Mouse (Mus musculus) kidney, postnatal 0 days (tissue): Measurements from ENCODE around the gene Ppil3. TPM values are rescaled to one million over a fixed set of nuclear protein-coding genes. Genes with fewer than 3 reads are reported as not detected.

ENCODE experiments used
- ATAC-seq: fragments of 200-750 bp; cut with Nextera tagmentation; replicated peaks from 2 replicates; pipeline ENCODE4 v1.8.0; 2017; ENCODE audit warnings: low read depth, moderate number of reproducible peaks, moderate TSS enrichment, moderate library complexity; ENCODE audit not compliant: low FRiP score
- DNase-seq: peaks from one replicate; pipeline ENCODE4 v3.0.0-alpha.2; 2016; ENCODE audit warnings: low spot score
- H3K27ac ChIP-seq: fragments of 300-500 bp; sonication (generic); 2 replicates; pipeline ENCODE4 v1.5.1; 2014; ENCODE audit warnings: mild to moderate bottlenecking
- H3K27me3 ChIP-seq: fragments of 300-500 bp; sonication (generic); 2 replicates; pipeline ENCODE4 v1.6.1; 2014; ENCODE audit warnings: low read length, mixed read lengths; ENCODE audit not compliant: insufficient read depth
- H3K36me3 ChIP-seq: fragments of 300-500 bp; sonication (generic); 2 replicates; pipeline ENCODE4 v1.6.1; 2014; ENCODE audit warnings: low read length, mixed read lengths; ENCODE audit not compliant: insufficient read depth
- H3K4me1 ChIP-seq: fragments of 300-500 bp; sonication (generic); replicated peaks from 2 replicates; pipeline ENCODE4 v1.6.1; 2014; ENCODE audit warnings: antibody characterized with exemption, low read length, mixed read lengths; ENCODE audit not compliant: insufficient read depth
- H3K4me2 ChIP-seq: fragments of 300-500 bp; sonication (generic); 2 replicates; pipeline ENCODE4 v1.6.1; 2014; ENCODE audit warnings: mild to moderate bottlenecking, low read length, moderate library complexity, mixed read lengths
- H3K4me3 ChIP-seq: fragments of 300-500 bp; sonication (generic); replicated peaks from 2 replicates; pipeline ENCODE4 v1.5.1; 2014; ENCODE audit warnings: low read depth, low read length
- H3K9ac ChIP-seq: fragments of 300-500 bp; sonication (generic); 2 replicates; pipeline ENCODE4 v1.6.1; 2014; ENCODE audit warnings: low read depth, low read length
- H3K9me3 ChIP-seq: fragments of 300-500 bp; sonication (generic); replicated peaks from 2 replicates; pipeline ENCODE4 v1.6.1; 2016; ENCODE audit warnings: low read length, inconsistent platforms, mixed read lengths
- CTCF ChIP-seq: IDR thresholded peaks from 2 replicates; pipeline ENCODE4 v1.5.1; 2016; ENCODE audit warnings: antibody characterized with exemption, low read depth, mild to moderate bottlenecking, moderate library complexity
- WGBS: fragments of 180-500 bp; shearing (Covaris S2); extraction: QIAGEN DNeasy Blood & Tissue Kit; methylation state at CpG from one replicate; pipeline ENCODE4 v1.1.7; 2014; 5-methylcytosine and 5-hydroxymethylcytosine counted together
- polyA plus RNA-seq: library from polyadenylated mRNA; unstranded; fragments of >200 nt; fragmentation: Nextera tagmentation; extraction: Ambion mirVana; gene quantifications from 2 replicates; pipeline ENCODE4 v1.2.1, GENCODE M21; 2015

Ppil3 gene
- 52.6 and 53.3 TPM in 2 replicates for polyA plus RNA-seq

DNA sequence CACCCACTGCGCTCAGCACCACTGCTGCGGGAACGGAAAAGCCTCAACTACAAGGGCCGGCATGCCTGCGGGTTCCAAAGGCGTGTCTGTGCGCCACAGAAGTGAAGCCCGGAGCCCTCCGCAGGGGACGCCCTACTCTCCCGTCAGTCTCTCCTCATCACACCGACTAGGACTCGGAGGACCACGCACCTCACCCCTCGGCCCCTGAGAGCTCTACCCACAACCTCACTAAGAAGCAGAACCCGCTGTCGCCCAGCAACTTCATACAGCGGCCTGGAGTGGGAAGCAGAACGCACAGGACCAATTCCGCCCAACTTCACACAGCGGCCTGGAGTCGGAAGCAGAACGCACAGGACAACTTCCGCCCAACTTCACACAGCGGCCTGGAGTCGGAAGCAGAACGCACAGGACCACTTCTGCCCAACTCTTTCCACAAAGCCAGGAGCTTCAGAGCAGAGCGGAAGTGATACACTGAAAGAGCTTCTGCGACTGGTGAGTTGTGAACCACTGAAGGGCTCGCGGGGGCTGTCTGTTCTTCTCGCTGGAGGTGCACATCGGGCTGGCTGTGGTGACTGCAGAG, at the start of gene Ppil3, which contains the start of gene Nif3l1:
Ppil3 (minus strand) TSS at position 344 of the 580 bp plus-strand sequence.
Nif3l1 (plus strand) TSS at position 9 of the 580 bp plus-strand sequence.
- under 1% methylated on average over 33 of the region's 33 CpGs for WGBS
- H3K27me3 ChIP-seq, result no peaks in the 10 kb centered on the region
- peak; percentile 93 for ATAC-seq

DNA sequence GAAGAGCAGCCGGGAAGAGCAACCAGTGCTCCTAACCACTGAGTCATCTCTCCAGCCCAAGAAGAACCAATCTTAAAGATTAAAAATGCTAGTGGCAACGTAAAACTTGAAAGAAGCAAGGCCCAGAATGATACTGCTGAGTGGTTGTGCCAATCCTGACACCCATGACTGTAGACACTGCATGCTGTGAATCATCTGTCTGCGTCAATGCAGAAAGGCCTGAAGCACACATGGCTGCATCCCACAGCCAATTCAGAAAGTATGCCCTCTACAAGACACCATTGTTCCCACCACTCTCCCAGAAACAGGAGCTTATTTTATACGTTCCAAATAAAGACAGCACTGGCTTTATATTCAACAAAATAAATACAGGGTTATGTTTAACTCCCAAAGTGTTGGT, 37.4 kb upstream of the Ppil3 start:
- H3K9me3 ChIP-seq, result no peaks in the 10 kb centered on the region
- no peak overlapping the region for H3K9ac ChIP-seq
- peaks cover 30% of the 10 kb centered on the region for H3K36me3 ChIP-seq
- H3K4me2 ChIP-seq, result no peak overlapping the region
- no peak for ATAC-seq
- H3K27me3 ChIP-seq, result no peaks in the 10 kb centered on the region
- 98% methylated on average over 4 of the region's 4 CpGs for WGBS
- no peak for DNase-seq
- H3K27ac ChIP-seq, result no peak overlapping the region
- no peak overlapping the region for H3K4me3 ChIP-seq
- TF ChIP-seq CTCF, result no peak
- H3K4me1 ChIP-seq, result no peaks in the 10 kb centered on the region

More for the DNA sequence above, at the start of gene Ppil3, which contains the start of gene Nif3l1:
- Histone ChIP-seq H3K36me3 (peaks cover 8% of the 10 kb centered on the region; the same call in 1 of the 2 replicates), H3K9ac (peak within 1 kb of the TSS; percentile 86), H3K4me3 (peak within 1 kb of the TSS; percentile 64), H3K4me2 (peak within 1 kb of the TSS; percentile 78), H3K27ac (peak within 1 kb of the TSS; percentile 96), H3K9me3 (no peaks in the 10 kb centered on the region), H3K4me1 (peaks cover 8% of the 10 kb centered on the region; the same call in 1 of the 2 replicates)
- peak; percentile 97 for DNase-seq
- TF ChIP-seq CTCF, result peak; percentile 46; the same call in 1 of the 2 replicates

DNA sequence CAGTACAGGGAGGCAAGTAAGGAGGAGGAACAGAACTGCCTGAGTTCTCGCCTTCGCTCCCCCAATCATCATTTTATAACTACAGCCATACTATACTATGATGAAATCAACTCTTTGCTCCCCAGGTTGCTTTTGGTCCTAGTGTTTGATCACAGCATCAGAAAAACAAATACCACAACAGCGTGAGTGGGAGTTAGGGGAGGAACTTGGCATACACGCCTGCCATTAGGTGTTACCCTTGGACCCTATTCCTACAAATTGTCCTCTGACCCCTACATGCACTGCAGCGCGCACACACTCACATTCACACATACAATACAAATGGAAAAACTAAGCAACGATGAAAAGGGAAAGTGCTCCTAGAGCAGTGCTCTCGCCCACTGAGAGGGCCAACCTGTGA, 30.4 kb upstream of the Ppil3 start:
- whole genome bisulfite sequencing, result 97% methylated on average over 8 of the region's 8 CpGs
- Histone ChIP-seq H3K4me2 (no peak overlapping the region), H3K9ac (no peak overlapping the region), H3K27me3 (no peaks in the 10 kb centered on the region), H3K36me3 (peaks cover 46% of the 10 kb centered on the region), H3K9me3 (no peaks in the 10 kb centered on the region), H3K4me1 (no peaks in the 10 kb centered on the region), H3K27ac (no peak overlapping the region), H3K4me3 (no peak overlapping the region)
- no peak for DNase-seq
- ATAC-seq, result no peak
- TF ChIP-seq CTCF, result no peak

DNA sequence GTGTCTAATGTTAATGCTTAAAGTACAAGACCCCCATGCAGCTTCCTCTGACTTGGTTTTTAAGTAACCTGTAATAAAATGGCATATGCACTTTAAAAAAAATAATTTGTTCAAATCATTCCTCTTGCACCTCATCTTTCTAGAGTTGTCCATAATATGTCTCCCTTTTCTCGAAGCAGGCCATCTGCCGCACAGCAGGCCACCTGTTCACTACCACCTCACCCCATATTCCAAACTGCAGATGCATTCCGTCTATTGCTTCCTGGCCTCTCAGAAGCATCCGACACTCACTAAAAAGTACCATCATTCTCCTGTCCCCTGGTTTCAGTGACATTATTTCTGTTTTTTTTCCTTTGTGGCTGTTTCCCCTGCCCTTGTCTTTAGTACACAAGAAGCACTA, 20.3 kb upstream of the Ppil3 start:
- 94% methylated on average over 4 of the region's 4 CpGs for WGBS

DNA sequence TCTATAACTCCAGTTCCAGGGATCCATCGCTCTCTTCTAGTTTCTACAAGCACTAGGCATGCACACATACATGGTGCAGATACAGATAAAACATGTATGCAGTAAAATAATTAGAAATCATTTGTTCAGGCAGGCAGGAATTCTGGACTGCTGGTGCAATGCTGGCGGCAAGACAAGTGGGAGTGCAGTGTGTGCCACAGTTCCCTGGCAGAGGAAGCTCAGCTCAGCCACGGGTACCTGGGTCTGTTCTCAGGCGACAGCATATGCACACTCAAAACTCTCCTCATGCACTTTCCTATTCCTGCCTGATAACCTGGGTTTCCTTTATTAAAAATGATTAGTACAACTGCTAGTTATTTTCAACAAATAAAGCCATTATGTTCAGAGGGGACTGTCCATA, 19.8 kb upstream of the Ppil3 start:
- no peaks in the 10 kb centered on the region for H3K9me3 ChIP-seq
- no peak overlapping the region for H3K27ac ChIP-seq
- WGBS, result 85% methylated on average over 4 of the region's 4 CpGs
- no peak overlapping the region for H3K4me3 ChIP-seq
- ATAC-seq, result no peak
- H3K9ac ChIP-seq, result no peak overlapping the region
- H3K36me3 ChIP-seq, result peaks cover 27% of the 10 kb centered on the region
- DNase-seq, result no peak
- no peak overlapping the region for H3K4me2 ChIP-seq
- no peaks in the 10 kb centered on the region for H3K27me3 ChIP-seq
- TF ChIP-seq CTCF, result no peak
- H3K4me1 ChIP-seq, result no peaks in the 10 kb centered on the region

More for the DNA sequence above, 20.3 kb upstream of the Ppil3 start:
- Histone ChIP-seq H3K9me3 (no peaks in the 10 kb centered on the region), H3K4me1 (no peaks in the 10 kb centered on the region), H3K36me3 (peaks cover 28% of the 10 kb centered on the region), H3K27me3 (no peaks in the 10 kb centered on the region), H3K27ac (no peak overlapping the region), H3K4me2 (no peak overlapping the region), H3K9ac (no peak overlapping the region), H3K4me3 (no peak overlapping the region)
- TF ChIP-seq CTCF, result no peak
- no peak for DNase-seq
- no peak for ATAC-seq

DNA sequence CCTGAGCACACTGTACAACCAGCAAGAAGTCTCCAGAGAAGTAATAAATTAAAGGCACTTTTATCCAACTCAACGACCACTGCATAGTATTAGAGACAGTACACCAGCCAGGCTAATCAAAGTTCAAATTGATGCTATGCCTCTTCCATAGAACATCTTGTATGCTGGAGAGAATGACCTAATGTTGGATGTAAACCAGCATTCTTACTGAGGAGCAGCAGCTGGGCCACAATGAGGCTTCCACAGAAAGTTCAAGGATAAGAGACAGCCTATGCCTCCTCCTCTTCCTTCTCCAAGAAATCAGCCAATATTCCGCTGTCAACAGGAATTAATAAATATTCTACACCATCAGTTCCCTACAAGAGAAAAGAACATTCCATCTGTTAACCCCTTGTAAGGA, 18.6 kb upstream of the Ppil3 start:
- no peak for TF ChIP-seq CTCF
- no peak for ATAC-seq
- H3K4me3 ChIP-seq, result no peak overlapping the region
- H3K9ac ChIP-seq, result no peak overlapping the region
- H3K27me3 ChIP-seq, result no peaks in the 10 kb centered on the region
- H3K27ac ChIP-seq, result no peak overlapping the region
- H3K36me3 ChIP-seq, result peaks cover 21% of the 10 kb centered on the region
- H3K4me2 ChIP-seq, result no peak overlapping the region
- DNase-seq, result peak; percentile 71
- H3K9me3 ChIP-seq, result no peaks in the 10 kb centered on the region
- WGBS, result 58% methylated on average over 2 of the region's 2 CpGs
- H3K4me1 ChIP-seq, result no peaks in the 10 kb centered on the region
